Mouse (Mus musculus) heart, embryonic 16.5 days (tissue): ENCODE measurements around the gene Tjp2. TPM values are rescaled to one million over a fixed set of nuclear protein-coding genes. Genes with fewer than 3 reads are reported as not detected.
"Not testable (repeated sequence)": the region's sequence is repeated elsewhere in the genome, so short reads cannot be mapped to it uniquely, and the experiment has no call there.

Source experiments
- ATAC-seq: fragments of 200-750 bp; cut with Nextera tagmentation; replicated peaks from 2 replicates; pipeline ENCODE4 v1.8.0; 2017; ENCODE audit warnings: moderate number of reproducible peaks; ENCODE audit not compliant: insufficient read depth, low FRiP score; ENCODE audit errors: extremely low read depth
- H3K27ac ChIP-seq: fragments of 300-500 bp; sonication (generic); 2 replicates; pipeline ENCODE4 v1.5.1; 2014; ENCODE audit warnings: mild to moderate bottlenecking, low read length, control low read depth, moderate library complexity
- H3K27me3 ChIP-seq: fragments of 300-500 bp; sonication (generic); 2 replicates; pipeline ENCODE4 v1.6.1; 2014; ENCODE audit warnings: low read length, mixed read lengths; ENCODE audit not compliant: control insufficient read depth, insufficient read depth
- H3K36me3 ChIP-seq: fragments of 300-500 bp; sonication (generic); 2 replicates; pipeline ENCODE4 v1.6.1; 2014; ENCODE audit not compliant: control insufficient read depth, insufficient read depth
- H3K4me1 ChIP-seq: fragments of 300-500 bp; sonication (generic); 2 replicates; pipeline ENCODE4 v1.6.1; 2014; ENCODE audit warnings: low read length, mixed read lengths; ENCODE audit not compliant: control insufficient read depth, insufficient read depth
- H3K4me2 ChIP-seq: fragments of 300-500 bp; sonication (generic); 2 replicates; pipeline ENCODE4 v1.6.1; 2014; ENCODE audit warnings: low read depth, mild to moderate bottlenecking, control low read depth, low read length
- H3K4me3 ChIP-seq: fragments of 300-500 bp; sonication (generic); 2 replicates; pipeline ENCODE4 v1.5.1; 2014; ENCODE audit warnings: mild to moderate bottlenecking, control low read depth, low read length
- H3K9ac ChIP-seq: fragments of 300-500 bp; sonication (generic); 2 replicates; pipeline ENCODE4 v1.6.1; 2014; ENCODE audit warnings: low read length, control low read depth
- H3K9me3 ChIP-seq: fragments of 300-500 bp; sonication (generic); replicated peaks from 2 replicates; pipeline ENCODE4 v1.6.1; 2016; ENCODE audit warnings: low read length; ENCODE audit not compliant: control insufficient read depth
- WGBS: fragments of 180-500 bp; shearing (Covaris S2); extraction: QIAGEN DNeasy Blood & Tissue Kit; methylation state at CpG from one replicate; pipeline ENCODE4 v1.1.7; 2014; 5-methylcytosine and 5-hydroxymethylcytosine counted together
- polyA plus RNA-seq: library from polyadenylated mRNA; unstranded; fragments of >200 nt; fragmentation: Nextera tagmentation; extraction: Ambion mirVana; gene quantifications from 2 replicates; pipeline ENCODE4 v1.2.1, GENCODE M21; 2015

Tjp2 gene
- polyA plus RNA-seq, 1 experiment from 2014 or later: 22.3 TPM

DNA sequence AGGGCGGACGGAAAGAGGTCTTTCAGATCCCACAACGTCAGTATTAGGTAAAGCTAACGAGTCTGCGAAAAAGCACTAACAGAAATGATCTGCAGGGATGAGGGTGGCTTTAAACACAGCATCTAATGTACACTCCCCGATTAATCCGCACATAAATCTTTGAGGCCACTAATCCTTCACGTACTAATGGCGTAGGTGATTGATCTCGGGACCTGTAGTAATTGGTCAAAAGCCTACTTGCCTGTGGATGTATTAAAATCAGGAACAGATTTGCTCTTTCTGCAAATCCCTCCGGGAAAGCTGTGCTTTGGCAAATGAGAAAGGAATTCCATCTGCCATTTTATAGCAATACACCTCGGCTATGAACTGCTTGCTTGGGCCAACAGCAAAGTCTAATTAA, 24.3 kb downstream of the Tjp2 start:
- peaks cover 1% of the 10 kb centered on the region; the same call in 1 of the 2 replicates for H3K4me1 ChIP-seq
- no peak overlapping the region for H3K27ac ChIP-seq
- WGBS: 87% methylated on average over 12 of the region's 12 CpGs
- H3K4me3 ChIP-seq: no peak overlapping the region
- H3K9me3 ChIP-seq: no peaks in the 10 kb centered on the region
- no peaks in the 10 kb centered on the region for H3K27me3 ChIP-seq
- H3K36me3 ChIP-seq: no peaks in the 10 kb centered on the region
- ATAC-seq: no peak
- H3K4me2 ChIP-seq: no peak overlapping the region
- H3K9ac ChIP-seq: no peak overlapping the region

DNA sequence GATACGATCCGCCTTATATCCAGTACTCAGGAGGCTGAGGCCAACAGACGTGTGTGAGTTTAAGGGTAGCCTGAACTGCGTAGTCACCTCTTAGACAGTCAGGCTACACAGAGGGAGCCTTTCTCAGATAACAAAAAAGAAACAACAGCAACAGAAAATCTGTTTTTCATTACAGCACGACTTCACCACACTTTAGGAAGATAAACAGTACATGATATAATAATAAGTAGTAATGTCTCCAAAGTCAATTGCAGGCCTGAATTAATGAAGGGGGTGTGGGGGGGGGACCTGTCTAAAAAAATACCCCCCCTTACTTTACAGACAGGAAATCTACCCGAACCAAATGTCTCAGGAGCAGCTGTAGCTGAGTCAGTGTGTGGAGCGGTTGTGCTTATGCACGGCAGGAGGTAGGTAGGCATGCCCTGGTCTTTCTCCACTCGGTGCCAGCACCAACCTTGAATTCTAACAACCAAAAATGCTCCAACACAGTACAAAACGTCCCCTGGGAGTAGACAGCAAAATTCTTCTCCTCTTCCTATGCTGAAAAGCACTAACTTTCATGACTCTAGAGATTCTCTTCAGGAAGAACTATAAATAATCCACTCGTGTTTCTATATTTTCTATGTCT, 26.0 kb downstream of the Tjp2 start:
- Histone ChIP-seq H3K9ac (no peak overlapping the region), H3K27me3 (no peaks in the 10 kb centered on the region), H3K9me3 (peaks cover 5% of the 10 kb centered on the region), H3K27ac (no peak overlapping the region), H3K36me3 (peaks cover 4% of the 10 kb centered on the region; the same call in 1 of the 2 replicates), H3K4me3 (no peak overlapping the region), H3K4me1 (peaks cover 4% of the 10 kb centered on the region; the same call in 1 of the 2 replicates), H3K4me2 (no peak overlapping the region)
- no peak for ATAC-seq
- WGBS: 62% methylated on average over 11 of the region's 11 CpGs

DNA sequence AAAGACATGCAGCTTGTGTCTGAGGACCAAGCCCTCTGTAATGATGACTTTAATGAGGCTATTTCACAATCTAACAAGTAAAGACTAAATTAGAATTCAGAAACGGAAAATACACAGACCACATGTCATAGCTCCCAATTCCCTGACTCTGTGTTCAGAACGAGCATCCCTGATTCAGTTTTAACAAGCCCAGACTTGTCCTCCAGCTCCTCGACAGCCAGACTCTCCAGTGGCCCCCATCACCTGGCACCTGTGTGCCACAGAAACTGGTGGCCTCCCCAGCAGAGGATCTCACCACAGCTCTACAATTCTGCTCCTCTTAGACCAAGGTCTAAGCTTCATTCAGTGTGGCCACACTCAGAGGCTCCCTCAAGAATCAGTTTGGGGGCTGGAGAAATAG, 27.5 kb downstream of the Tjp2 start:
- Histone ChIP-seq H3K4me1 (peaks cover 4% of the 10 kb centered on the region; the same call in 1 of the 2 replicates), H3K9me3 (peaks cover 5% of the 10 kb centered on the region), H3K27ac (no peak overlapping the region), H3K27me3 (no peaks in the 10 kb centered on the region), H3K9ac (no peak overlapping the region), H3K4me2 (no peak overlapping the region), H3K4me3 (no peak overlapping the region), H3K36me3 (peaks cover 4% of the 10 kb centered on the region; the same call in 1 of the 2 replicates)
- 54% methylated on average over 3 of the region's 3 CpGs for WGBS
- ATAC-seq: no peak

DNA sequence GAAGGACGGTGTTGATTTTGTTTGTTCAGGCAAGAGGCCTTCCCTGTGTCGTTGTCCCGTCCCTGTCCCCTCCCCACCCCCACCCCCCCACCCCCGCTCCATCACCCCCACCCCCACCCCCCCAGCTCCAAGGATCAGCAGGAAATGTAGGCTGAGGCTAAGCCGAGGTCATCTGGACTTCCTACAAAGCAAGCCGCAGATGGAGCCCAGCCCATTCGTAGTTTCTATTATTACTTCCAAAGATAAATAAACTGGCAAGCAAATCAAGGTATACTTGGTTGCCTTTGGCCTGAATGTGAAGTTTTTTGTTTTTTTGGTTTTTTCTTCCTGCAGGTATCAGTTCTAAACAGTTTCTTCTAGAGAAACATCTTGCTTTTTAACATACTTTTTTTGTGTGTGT, 29.6 kb downstream of the Tjp2 start:
- no peak overlapping the region for H3K27ac ChIP-seq
- no peaks in the 10 kb centered on the region for H3K27me3 ChIP-seq
- 28% methylated on average over 7 of the region's 7 CpGs for WGBS
- H3K36me3 ChIP-seq: peaks cover 7% of the 10 kb centered on the region; the same call in 1 of the 2 replicates
- H3K9me3 ChIP-seq: peaks cover 5% of the 10 kb centered on the region
- H3K9ac ChIP-seq: no peak overlapping the region
- no peak overlapping the region for H3K4me2 ChIP-seq
- H3K4me3 ChIP-seq: no peak overlapping the region
- H3K4me1 ChIP-seq: peaks cover 4% of the 10 kb centered on the region; the same call in 1 of the 2 replicates
- ATAC-seq: no peak

- no peak overlapping the region for H3K27ac ChIP-seq
- no peak overlapping the region for H3K4me2 ChIP-seq
- peaks cover 4% of the 10 kb centered on the region; the same call in 1 of the 2 replicates for H3K4me1 ChIP-seq
- H3K36me3 ChIP-seq: peaks cover 7% of the 10 kb centered on the region; the same call in 1 of the 2 replicates
- ATAC-seq: no peak
- WGBS: 93% methylated on average over 4 of the region's 4 CpGs
- no peak overlapping the region for H3K9ac ChIP-seq
- no peaks in the 10 kb centered on the region for H3K27me3 ChIP-seq
- H3K4me3 ChIP-seq: no peak overlapping the region
- peaks cover 5% of the 10 kb centered on the region for H3K9me3 ChIP-seq
Measured at GRCm38 (mm10) chr19:24194216-24194615, 30.6 kb downstream of the Tjp2 start.

GRCm38 (mm10) chr19:24192946-24193345, 31.9 kb downstream of the Tjp2 start:
- peaks cover 7% of the 10 kb centered on the region; the same call in 1 of the 2 replicates for H3K36me3 ChIP-seq
- ATAC-seq: no peak
- WGBS: 80% methylated on average over 5 of the region's 5 CpGs
- H3K27ac ChIP-seq: no peak overlapping the region
- no peak overlapping the region for H3K9ac ChIP-seq
- peaks cover 4% of the 10 kb centered on the region; the same call in 1 of the 2 replicates for H3K4me1 ChIP-seq
- H3K9me3 ChIP-seq: peaks cover 5% of the 10 kb centered on the region
- no peaks in the 10 kb centered on the region for H3K27me3 ChIP-seq
- H3K4me2 ChIP-seq: no peak overlapping the region
- no peak overlapping the region for H3K4me3 ChIP-seq

- 88% methylated on average over 2 of the region's 2 CpGs for WGBS
- H3K9me3 ChIP-seq: no peaks in the 10 kb centered on the region
- 0 out of 2 replicates have a peak overlapping the region, but pooled peaks have one; percentile 21 for H3K27ac ChIP-seq
- no peak overlapping the region for H3K9ac ChIP-seq
- no peak for ATAC-seq
- no peak overlapping the region for H3K4me2 ChIP-seq
- 0 out of 2 replicates have a peak, but pooled peaks cover 6% of the 10 kb centered on the region for H3K36me3 ChIP-seq
- H3K4me1 ChIP-seq: no peaks in the 10 kb centered on the region
- H3K4me3 ChIP-seq: no peak overlapping the region
- no peaks in the 10 kb centered on the region for H3K27me3 ChIP-seq
Measured at GRCm38 (mm10) chr19:24187791-24188190, 37.0 kb downstream of the Tjp2 start.

DNA sequence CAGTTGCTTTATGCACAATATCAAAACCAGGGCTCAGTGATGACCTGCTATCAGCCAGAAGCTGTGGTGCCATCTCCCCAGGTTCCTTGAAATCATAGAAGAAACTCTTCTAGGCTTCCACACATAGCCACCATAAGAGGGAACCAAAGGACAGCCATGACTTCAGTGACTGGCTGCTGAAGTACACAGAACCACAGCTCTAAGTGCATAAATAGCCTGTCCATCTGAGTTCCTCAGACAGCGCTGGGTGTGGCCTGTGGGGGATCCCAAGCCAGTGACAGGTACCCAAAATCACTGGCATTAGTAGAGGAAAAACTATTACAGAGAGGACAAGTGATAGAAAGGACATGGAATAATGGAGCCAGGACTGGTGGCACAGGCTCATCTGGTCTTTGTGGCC, 37.5 kb downstream of the Tjp2 start:
- H3K9ac ChIP-seq, ATAC-seq, H3K27me3 ChIP-seq, H3K4me2 ChIP-seq, H3K36me3 ChIP-seq, H3K4me1 ChIP-seq, H3K4me3 ChIP-seq, H3K9me3 ChIP-seq: not testable (repeated sequence)
- 0 out of 2 replicates have a peak overlapping the region, but pooled peaks have one; percentile 21 for H3K27ac ChIP-seq
- 56% methylated on average over 1 of the region's 1 CpGs for WGBS

- no peaks in the 10 kb centered on the region for H3K27me3 ChIP-seq
- peaks cover 4% of the 10 kb centered on the region for H3K4me1 ChIP-seq
- WGBS: 87% methylated on average over 15 of the region's 15 CpGs
- no peak overlapping the region for H3K27ac ChIP-seq
- no peak for ATAC-seq
- 0 out of 2 replicates have a peak, but pooled peaks cover 3% of the 10 kb centered on the region for H3K36me3 ChIP-seq
- H3K9ac ChIP-seq: no peak overlapping the region
- no peak overlapping the region for H3K4me3 ChIP-seq
- H3K9me3 ChIP-seq: no peaks in the 10 kb centered on the region
- no peak overlapping the region for H3K4me2 ChIP-seq
Measured at GRCm38 (mm10) chr19:24183680-24184235, 41.1 kb downstream of the Tjp2 start.
